Mouse (Mus musculus) large intestine, adult 2 months (tissue): ENCODE results near the gene Gm3667. TPM values are rescaled to one million over a fixed set of nuclear protein-coding genes. Genes with fewer than 3 reads are reported as not detected.
"Not testable (repeated sequence)": the region's sequence is repeated elsewhere in the genome, so short reads cannot be mapped to it uniquely, and the experiment has no call there.

ENCODE experiments used
- DNase-seq: peaks from one replicate; pipeline ENCODE4 v3.0.0-alpha.2; 2012; ENCODE audit warnings: low read depth, low spot score
- WGBS: fragments of 180-500 bp; shearing (Covaris S2); methylation state at CpG from one replicate; pipeline ENCODE4 v1.1.7; 2018; 5-methylcytosine and 5-hydroxymethylcytosine counted together
- polyA plus RNA-seq: library from polyadenylated mRNA; depleted of rRNA; stranded (reverse); fragments of >200 nt; gene quantifications from 2 replicates; pipeline ENCODE4 v1.2.3, GENCODE M21; 2012; rRNA removed

Gene Gm3667
- polyA plus RNA-seq = 0.10 TPM in 1 of 2 replicates, not detected in the other

- not testable (repeated sequence) for DNase-seq
- whole genome bisulfite sequencing = 0% methylated on average over 36 of the region's 43 CpGs
Observed at GRCm38 (mm10) chr14:6889521-6890012, at the start of gene Gm3667. Gm3667 (minus strand) TSS chr14:6889962.

- not testable (repeated sequence) for DNase-seq
- 98% methylated on average over 19 of the region's 24 CpGs for WGBS
Observed at GRCm38 (mm10) chr14:6899881-6900280, 10.1 kb upstream of the Gm3667 start.

GRCm38 (mm10) chr14:6888811-6889210 is 951 bp downstream of the Gm3667 start:
- DNase-seq = not testable (repeated sequence)
- WGBS = 7% methylated on average over 5 of the region's 5 CpGs

GRCm38 (mm10) chr14:6840211-6840610 is 49.6 kb downstream of the Gm3667 start, which contains the start of gene Gm3642:
Gm3642 (minus strand) TSS chr14:6840311.
- WGBS = no CpG with 5 or more reads among the region's 3 CpGs
- DNase-seq = not testable (repeated sequence)

- whole genome bisulfite sequencing = 59% methylated on average over 3 of the region's 3 CpGs
- DNase-seq = not testable (repeated sequence)
Observed at GRCm38 (mm10) chr14:6823297-6823696, 66.5 kb downstream of the Gm3667 start.

Other genes with a start within 250 kb of the Gm3667 start
- not detected in 2 replicates for gene Gm10251, start 205.8 kb downstream of the Gm3667 start, polyA plus RNA-seq
- not detected in 2 replicates for gene Gm8050, start 169.7 kb downstream of the Gm3667 start, polyA plus RNA-seq
- gene Gm3636, start 147.6 kb downstream of the Gm3667 start, polyA plus RNA-seq = 0.74 TPM in 1 of 2 replicates, not detected in the other
- not detected in 2 replicates for gene Gm8362, start 115.6 kb downstream of the Gm3667 start, polyA plus RNA-seq
- gene Gm3642, start 49.7 kb downstream of the Gm3667 start, polyA plus RNA-seq = not detected in 2 replicates
- gene Gm6356, start 83.9 kb upstream of the Gm3667 start, polyA plus RNA-seq = not detected in 2 replicates
- 0.14 TPM in 1 of 2 replicates, not detected in the other for gene Gm10406, start 137.5 kb upstream of the Gm3667 start, polyA plus RNA-seq
- gene Gm3685, start 155.0 kb upstream of the Gm3667 start, polyA plus RNA-seq = not detected in 2 replicates
- gene Gm3696, start 210.7 kb upstream of the Gm3667 start, polyA plus RNA-seq = not detected in 2 replicates
- gene Gm6676, start 235.4 kb upstream of the Gm3667 start, polyA plus RNA-seq = not detected in 2 replicates